In genomic region chr1:79761917-79762271, GRCm38 (mm10) we compare ENCODE assay signal across 8 mouse cellular contexts. TPM values are rescaled to one million over a fixed set of nuclear protein-coding genes. Genes with fewer than 3 reads are reported as not detected.
DNase-seq lines count a peak whose midpoint lies in the region; ATAC-seq and TF ChIP-seq lines count a peak whose summit lies in the region.

No protein-coding gene starts in this region.

- TF ChIP-seq EP300 in heart, postnatal 0 days (IDR thresholded peaks at IDR 0.05; ENCODE audit: low read depth) = no peak

- no peaks in the 10 kb centered on the region for H3K9me3 ChIP-seq in heart, postnatal 0 days (replicated peaks; ENCODE audit: control insufficient read depth, low read length)
- H3K9me3 ChIP-seq in hindbrain, embryonic 14.5 days (ENCODE audit: control insufficient read depth, low read length) = no peaks in the 10 kb centered on the region
- H3K9me3 ChIP-seq in midbrain, embryonic 12.5 days = no peaks in the 10 kb centered on the region

- WGBS in heart, postnatal 0 days = 2% methylated on average over 6 of the region's 6 CpGs
- WGBS in hindbrain, embryonic 14.5 days = under 1% methylated on average over 6 of the region's 6 CpGs
- 0% methylated on average over 6 of the region's 6 CpGs for WGBS in midbrain, embryonic 12.5 days

- peak overlapping the region; percentile 90 for H3K4me3 ChIP-seq in heart, postnatal 0 days (ENCODE audit: low read depth, low read length)
- H3K4me3 ChIP-seq in brown adipose tissue, adult 24 weeks (ENCODE audit: insufficient read depth, low read depth, low read length) = peak overlapping the region; percentile 55
- peak overlapping the region; percentile 69 for H3K4me3 ChIP-seq in hindbrain, embryonic 14.5 days (replicated peaks; ENCODE audit: low read length)
- peak overlapping the region; percentile 81 for H3K4me3 ChIP-seq in midbrain, embryonic 12.5 days

- H3K27ac ChIP-seq in heart, postnatal 0 days (ENCODE audit: low read depth) = no peak overlapping the region
- no peak overlapping the region for H3K27ac ChIP-seq in brown adipose tissue, adult 24 weeks (replicated peaks; ENCODE audit: low read depth, low read length)
- H3K27ac ChIP-seq in hindbrain, embryonic 14.5 days = peak overlapping the region; percentile 52; the same call in 1 of the 2 replicates
- no peak overlapping the region for H3K27ac ChIP-seq in midbrain, embryonic 12.5 days (replicated peaks)

- ATAC-seq in heart, postnatal 0 days (ENCODE audit: insufficient read depth, low read depth) = no peak
- ATAC-seq in hindbrain, embryonic 14.5 days (ENCODE audit: low FRiP score) = peak; percentile 54
- no peak; the same call in 1 of the 2 replicates for ATAC-seq in midbrain, embryonic 12.5 days (ENCODE audit: low FRiP score, low read depth)

- H3K36me3 ChIP-seq in heart, postnatal 0 days (replicated peaks; ENCODE audit: control insufficient read depth, insufficient read depth, low read length) = no peaks in the 10 kb centered on the region
- H3K36me3 ChIP-seq in hindbrain, embryonic 14.5 days (replicated peaks; ENCODE audit: control insufficient read depth, insufficient read depth) = no peaks in the 10 kb centered on the region
- no peaks in the 10 kb centered on the region for H3K36me3 ChIP-seq in midbrain, embryonic 12.5 days

- peaks cover 25% of the 10 kb centered on the region; the same call in 1 of the 2 replicates for H3K4me1 ChIP-seq in heart, postnatal 0 days (ENCODE audit: control insufficient read depth, insufficient read depth)
- H3K4me1 ChIP-seq in brown adipose tissue, adult 24 weeks (ENCODE audit: control insufficient read depth, insufficient read depth, insufficient read length, low read length) = peaks cover 17% of the 10 kb centered on the region
- H3K4me1 ChIP-seq in hindbrain, embryonic 14.5 days (replicated peaks; ENCODE audit: control insufficient read depth, insufficient read depth, low read length) = peaks cover 20% of the 10 kb centered on the region
- peaks cover 17% of the 10 kb centered on the region for H3K4me1 ChIP-seq in midbrain, embryonic 12.5 days

- TF ChIP-seq CTCF in heart, postnatal 0 days (IDR thresholded peaks at IDR 0.05; ENCODE audit: low read depth) = no peak

- peak overlapping the region; percentile 82 for H3K4me2 ChIP-seq in heart, postnatal 0 days (ENCODE audit: low read depth, low read length)
- H3K4me2 ChIP-seq in hindbrain, embryonic 14.5 days (replicated peaks) = peak overlapping the region; percentile 71
- peak overlapping the region; percentile 81 for H3K4me2 ChIP-seq in midbrain, embryonic 12.5 days (replicated peaks)

- DNase-seq in heart, postnatal 0 days (ENCODE audit: low spot score) = no peak
- DNase-seq in heart, postnatal 4 days = no peak
- DNase-seq in hindbrain, embryonic 14.5 days (ENCODE audit: low spot score) = no peak
- DNase-seq in left cerebral cortex, adult 8-10 months (ENCODE audit: low spot score in 2 of 2) = no peak
- DNase-seq in gastrocnemius, postnatal 10 days = no peak
- no peak for DNase-seq in frontal cortex, adult 2 months (ENCODE audit: extremely low spot score in 1 of 2, low spot score in 1 of 2)

- H3K27me3 ChIP-seq in heart, postnatal 0 days (ENCODE audit: control insufficient read depth, insufficient read depth, low read length) = no peaks in the 10 kb centered on the region
- no peaks in the 10 kb centered on the region for H3K27me3 ChIP-seq in hindbrain, embryonic 14.5 days (ENCODE audit: control insufficient read depth, insufficient read depth, low read length)
- no peaks in the 10 kb centered on the region for H3K27me3 ChIP-seq in midbrain, embryonic 12.5 days

- peak overlapping the region; percentile 84; the same call in 1 of the 2 replicates for H3K9ac ChIP-seq in heart, postnatal 0 days (replicated peaks; ENCODE audit: low read depth, low read length)
- H3K9ac ChIP-seq in hindbrain, embryonic 14.5 days = peak overlapping the region; percentile 89
- H3K9ac ChIP-seq in midbrain, embryonic 12.5 days (replicated peaks) = peak overlapping the region; percentile 47

RNA-seq across cellular contexts. Expression of gene Mrpl44, which starts 13.9 kb away (rescaled TPM):
- total RNA-seq in heart, postnatal 0 days (2014; rRNA removed; ENCODE audit: low replicate concordance) = 49.6 and 70.6 TPM in 2 replicates
- 57.2 and 61.3 TPM in 2 replicates for polyA plus RNA-seq in heart, postnatal 0 days (2015; fragmentation: Nextera tagmentation; extraction: Ambion mirVana)
- total RNA-seq in heart, postnatal 4 days (2021) = 10 to 100 TPM; 41.4 to 42.6 TPM
- 52.1 and 52.2 TPM in 2 replicates for polyA plus RNA-seq in brown adipose tissue, adult 24 weeks (2012; ENCODE audit: insufficient read depth, insufficient read length, missing spikeins)
- 38.9 and 39.2 TPM in 2 replicates for polyA plus RNA-seq in hindbrain, embryonic 14.5 days (2014; fragmentation: Nextera tagmentation; extraction: Ambion mirVana)
- polyA plus RNA-seq in midbrain, embryonic 12.5 days (2016; fragmentation: Nextera tagmentation; extraction: Ambion mirVana) = 50.4 and 51.4 TPM in 2 replicates
- 10 to 100 TPM; 26.7 to 29.0 (median 28.5) TPM for total RNA-seq in left cerebral cortex, adult 8-10 months (2022)
- total RNA-seq in gastrocnemius, postnatal 10 days (2021) = 10 to 100 TPM; 35.7 to 39.1 TPM
- polyA plus RNA-seq in frontal cortex, adult 2 months (2012; rRNA removed) = 24.1 and 25.2 TPM in 2 replicates

RNA-seq across cellular contexts. Expression of gene Wdfy1, which starts 14.0 kb away (rescaled TPM):
- 33.2 and 51.1 TPM in 2 replicates for total RNA-seq in heart, postnatal 0 days (2014; rRNA removed; ENCODE audit: low replicate concordance)
- 30.6 and 35.0 TPM in 2 replicates for polyA plus RNA-seq in heart, postnatal 0 days (2015; fragmentation: Nextera tagmentation; extraction: Ambion mirVana)
- total RNA-seq in heart, postnatal 4 days (2021) = 10 to 100 TPM; 30.5 to 31.3 TPM
- 4.0 and 5.8 TPM in 2 replicates for polyA plus RNA-seq in brown adipose tissue, adult 24 weeks (2012; ENCODE audit: insufficient read depth, insufficient read length, missing spikeins)
- polyA plus RNA-seq in hindbrain, embryonic 14.5 days (2014; fragmentation: Nextera tagmentation; extraction: Ambion mirVana) = 106 and 117 TPM in 2 replicates
- 57.5 and 65.4 TPM in 2 replicates for polyA plus RNA-seq in midbrain, embryonic 12.5 days (2016; fragmentation: Nextera tagmentation; extraction: Ambion mirVana)
- total RNA-seq in left cerebral cortex, adult 8-10 months (2022) = 10 to 100 TPM; 37.3 to 40.2 (median 38.7) TPM
- total RNA-seq in gastrocnemius, postnatal 10 days (2021) = 10 to 100 TPM; 16.6 to 18.7 TPM
- polyA plus RNA-seq in frontal cortex, adult 2 months (2012; rRNA removed) = 26.7 and 34.3 TPM in 2 replicates
